Mouse (Mus musculus) lung, embryonic 14.5 days (tissue): Measurements from ENCODE around the gene Selenon. TPM values are rescaled to one million over a fixed set of nuclear protein-coding genes. Genes with fewer than 3 reads are reported as not detected.

ENCODE experiments used
- ATAC-seq: fragments of 200-750 bp; cut with Nextera tagmentation; 2 replicates; pipeline ENCODE4 v1.8.0; 2017; ENCODE audit warnings: mild to moderate bottlenecking, moderate TSS enrichment, moderate library complexity; ENCODE audit not compliant: insufficient read depth
- DNase-seq: peaks from one replicate; pipeline ENCODE4 v3.0.0-alpha.2; 2015
- H3K27ac ChIP-seq: fragments of 300-500 bp; sonication (generic); 2 replicates; pipeline ENCODE4 v1.5.1; 2014; ENCODE audit warnings: low read depth, mild to moderate bottlenecking, moderate library complexity
- H3K27me3 ChIP-seq: fragments of 300-500 bp; sonication (generic); 2 replicates; pipeline ENCODE4 v1.6.1; 2014; ENCODE audit warnings: low read length, control low read depth; ENCODE audit not compliant: insufficient read depth
- H3K36me3 ChIP-seq: fragments of 300-500 bp; sonication (generic); 2 replicates; pipeline ENCODE4 v1.6.1; 2014; ENCODE audit warnings: control low read depth; ENCODE audit not compliant: insufficient read depth
- H3K4me1 ChIP-seq: fragments of 300-500 bp; sonication (generic); 2 replicates; pipeline ENCODE4 v1.6.1; 2014; ENCODE audit warnings: antibody characterized with exemption, control low read depth; ENCODE audit not compliant: insufficient read depth
- H3K4me2 ChIP-seq: fragments of 300-500 bp; sonication (generic); 2 replicates; pipeline ENCODE4 v1.6.1; 2014; ENCODE audit warnings: mild to moderate bottlenecking
- H3K4me3 ChIP-seq: fragments of 300-500 bp; sonication (generic); 2 replicates; pipeline ENCODE4 v1.5.1; 2014; ENCODE audit warnings: low read depth, low read length
- H3K9ac ChIP-seq: fragments of 300-500 bp; sonication (generic); 2 replicates; pipeline ENCODE4 v1.6.1; 2014
- H3K9me3 ChIP-seq: fragments of 300-500 bp; sonication (generic); 2 replicates; pipeline ENCODE4 v1.6.1; 2016; ENCODE audit warnings: low read depth, low read length, control low read depth
- CTCF ChIP-seq: IDR thresholded peaks from 2 replicates; pipeline ENCODE4 v1.5.1; 2016; ENCODE audit warnings: antibody characterized with exemption, low read depth
- WGBS: fragments of 180-500 bp; shearing (Covaris S2); extraction: QIAGEN DNeasy Blood & Tissue Kit; methylation state at CpG from one replicate; pipeline ENCODE4 v1.1.7; 2014; 5-methylcytosine and 5-hydroxymethylcytosine counted together
- polyA plus RNA-seq: library from polyadenylated mRNA; unstranded; fragments of >200 nt; fragmentation: Nextera tagmentation; extraction: Ambion mirVana; gene quantifications from 2 replicates; pipeline ENCODE4 v1.2.1, GENCODE M21; 2014

Selenon gene
- polyA plus RNA-seq = 49.5 and 62.0 TPM in 2 replicates

- DNase-seq = peak; percentile 80
- ATAC-seq = peak; percentile 90
- H3K27me3 ChIP-seq = no peaks in the 10 kb centered on the region
- H3K9ac ChIP-seq = peak within 1 kb of the TSS; percentile 97
- peak within 1 kb of the TSS; percentile 62 for H3K4me3 ChIP-seq
- H3K9me3 ChIP-seq = peaks cover 6% of the 10 kb centered on the region; the same call in 1 of the 2 replicates
- TF ChIP-seq CTCF = no peak
- peak within 1 kb of the TSS; percentile 86 for H3K27ac ChIP-seq
- H3K4me2 ChIP-seq = peak within 1 kb of the TSS; percentile 79
- under 1% methylated on average over 54 of the region's 67 CpGs for WGBS
- peaks cover 32% of the 10 kb centered on the region for H3K36me3 ChIP-seq
- H3K4me1 ChIP-seq = 0 out of 2 replicates have a peak, but pooled peaks cover 3% of the 10 kb centered on the region
Observed at GRCm38 (mm10) chr4:134551494-134552316, at the start of gene Selenon. Gene Selenon, minus strand, starts transcription at chr4:134552166.

GRCm38 (mm10) chr4:134601404-134601803, 49.4 kb upstream of the Selenon start:
- Histone ChIP-seq H3K9ac (no peak overlapping the region), H3K27ac (no peak overlapping the region), H3K27me3 (no peaks in the 10 kb centered on the region), H3K4me3 (no peak overlapping the region), H3K4me1 (peaks cover 10% of the 10 kb centered on the region; the same call in 1 of the 2 replicates), H3K4me2 (no peak overlapping the region), H3K36me3 (no peaks in the 10 kb centered on the region), H3K9me3 (no peaks in the 10 kb centered on the region)
- ATAC-seq (no peak), DNase-seq (no peak)
- 34% methylated on average over 8 of the region's 8 CpGs for WGBS
- no peak for TF ChIP-seq CTCF

- no peaks in the 10 kb centered on the region for H3K36me3 ChIP-seq
- no peak overlapping the region for H3K4me3 ChIP-seq
- DNase-seq (no peak), ATAC-seq (no peak)
- H3K9me3 ChIP-seq = no peaks in the 10 kb centered on the region
- TF ChIP-seq CTCF = no peak
- H3K4me1 ChIP-seq = peaks cover 10% of the 10 kb centered on the region; the same call in 1 of the 2 replicates
- no peaks in the 10 kb centered on the region for H3K27me3 ChIP-seq
- H3K9ac ChIP-seq = no peak overlapping the region
- H3K4me2 ChIP-seq = no peak overlapping the region
- H3K27ac ChIP-seq = no peak overlapping the region
- WGBS = 59% methylated on average over 7 of the region's 7 CpGs
Observed at GRCm38 (mm10) chr4:134600777-134601176, 48.8 kb upstream of the Selenon start.

DNA sequence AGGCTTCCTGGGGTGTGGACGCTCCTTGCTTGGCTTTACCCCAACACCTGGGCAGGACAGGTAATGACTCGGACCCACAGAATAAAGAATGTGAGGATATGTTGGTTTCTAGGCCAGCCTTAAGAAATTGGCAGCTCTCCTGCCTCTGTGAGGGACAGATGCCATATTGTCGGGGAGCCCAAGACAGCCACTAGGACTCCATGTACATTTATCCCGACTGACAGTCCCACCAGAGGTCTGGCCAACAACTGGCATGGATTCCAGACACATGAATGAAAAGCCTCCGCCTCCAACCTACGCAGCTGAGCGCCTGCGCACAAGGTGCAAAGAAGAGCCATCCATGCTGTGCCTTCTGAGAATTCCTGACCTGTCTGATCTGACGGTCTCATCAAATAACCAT, 48.1 kb upstream of the Selenon start:
- Histone ChIP-seq H3K9me3 (no peaks in the 10 kb centered on the region), H3K4me1 (peaks cover 10% of the 10 kb centered on the region; the same call in 1 of the 2 replicates), H3K4me3 (no peak overlapping the region), H3K4me2 (no peak overlapping the region), H3K27ac (no peak overlapping the region), H3K27me3 (no peaks in the 10 kb centered on the region), H3K36me3 (no peaks in the 10 kb centered on the region), H3K9ac (no peak overlapping the region)
- 89% methylated on average over 9 of the region's 9 CpGs for WGBS
- no peak for DNase-seq
- no peak for TF ChIP-seq CTCF
- ATAC-seq = no peak

DNA sequence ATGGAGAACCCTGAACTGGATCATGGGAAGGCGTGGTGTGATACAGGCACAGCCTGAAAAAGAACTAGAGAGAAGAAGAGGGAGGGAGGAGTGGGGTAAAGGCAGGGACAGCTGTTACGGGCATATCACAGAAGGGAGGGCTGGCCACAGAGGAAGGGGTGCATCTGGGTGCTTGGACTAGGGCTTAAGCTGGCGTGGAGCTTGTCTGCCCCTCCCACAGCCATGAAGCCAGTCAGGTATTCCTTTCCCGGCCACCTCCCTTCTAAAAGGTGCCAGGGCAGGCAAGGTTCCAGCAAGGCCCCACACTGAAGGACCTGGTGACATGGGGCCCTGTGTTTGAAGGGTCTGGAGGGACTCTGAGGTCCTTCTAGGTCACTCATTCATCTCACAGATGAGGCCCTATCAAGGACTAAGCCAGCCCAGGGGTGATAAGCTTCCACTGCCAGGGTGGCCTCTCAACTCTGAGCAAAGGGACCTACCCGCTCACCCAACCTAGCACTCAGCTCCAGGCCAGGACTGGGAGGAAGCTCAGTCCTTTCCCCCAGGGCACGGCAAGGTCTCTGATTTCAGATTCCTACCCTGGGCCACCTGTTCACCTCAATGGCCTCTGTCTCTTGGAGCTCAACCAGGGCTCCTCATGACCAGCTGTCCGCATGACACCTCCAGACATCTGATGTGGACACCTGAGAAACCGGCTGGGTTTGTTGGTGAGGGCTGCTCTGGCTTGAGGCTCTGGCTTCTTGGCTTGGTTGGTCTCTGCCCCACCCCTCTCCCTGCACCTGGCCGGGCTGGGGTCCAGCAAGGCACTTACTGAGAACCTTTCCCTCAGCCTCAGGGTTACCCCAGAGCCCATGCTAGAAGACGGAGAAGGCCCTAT, 45.1 kb upstream of the Selenon start:
- 66% methylated on average over 10 of the region's 10 CpGs for WGBS

GRCm38 (mm10) chr4:134594731-134595439, 42.9 kb upstream of the Selenon start:
- no peaks in the 10 kb centered on the region for H3K27me3 ChIP-seq
- H3K36me3 ChIP-seq = no peaks in the 10 kb centered on the region
- no peak overlapping the region for H3K4me3 ChIP-seq
- no peak overlapping the region for H3K4me2 ChIP-seq
- TF ChIP-seq CTCF = no peak
- no peak for DNase-seq
- H3K9ac ChIP-seq = no peak overlapping the region
- no peak overlapping the region for H3K27ac ChIP-seq
- ATAC-seq = no peak
- WGBS = 80% methylated on average over 10 of the region's 10 CpGs
- no peaks in the 10 kb centered on the region for H3K4me1 ChIP-seq
- no peaks in the 10 kb centered on the region for H3K9me3 ChIP-seq

More for the DNA sequence above, 45.1 kb upstream of the Selenon start:
- ATAC-seq (no peak), DNase-seq (no peak)
- Histone ChIP-seq H3K36me3 (no peaks in the 10 kb centered on the region), H3K9ac (no peak overlapping the region), H3K4me3 (no peak overlapping the region), H3K9me3 (no peaks in the 10 kb centered on the region), H3K4me2 (no peak overlapping the region), H3K4me1 (peaks cover 8% of the 10 kb centered on the region; the same call in 1 of the 2 replicates), H3K27ac (no peak overlapping the region), H3K27me3 (no peaks in the 10 kb centered on the region)
- no peak for TF ChIP-seq CTCF
